Mouse (Mus musculus) kidney, adult 11 months (tissue): ENCODE data around the gene Ptger3.
A peak's percentile ranks its signal among the peaks of the same experiment; 100 is the strongest.

Experiments used
- DNase-seq: peaks from one replicate; pipeline ENCODE4 v3.0.0; 2022

Gene Ptger3

GRCm38 (mm10) chr3:157566725-157567565 is at the start of gene Ptger3:
Ptger3 (plus strand) TSS chr3:157566892.
- peak; percentile 71 for DNase-seq

- no peak for DNase-seq
These were observed 48.7 kb upstream of the Ptger3 start for GRCm38 (mm10) chr3:157517992-157518391.

- DNase-seq = no peak
These were observed 46.3 kb upstream of the Ptger3 start for GRCm38 (mm10) chr3:157520433-157520832.

- DNase-seq = no peak
These were observed 42.9 kb upstream of the Ptger3 start for GRCm38 (mm10) chr3:157523834-157524233.

GRCm38 (mm10) chr3:157531585-157531984 is 35.1 kb upstream of the Ptger3 start:
- no peak for DNase-seq

- DNase-seq = peak; percentile 89
These were observed 32.5 kb upstream of the Ptger3 start, which contains the start of gene Zranb2 for GRCm38 (mm10) chr3:157533964-157534785. Zranb2 (plus strand) TSS chr3:157534160.

- DNase-seq = no peak
These were observed 31.8 kb upstream of the Ptger3 start for GRCm38 (mm10) chr3:157534786-157535415.

GRCm38 (mm10) chr3:157549323-157549722 is 17.4 kb upstream of the Ptger3 start:
- DNase-seq = no peak

GRCm38 (mm10) chr3:157549758-157550600 is 16.7 kb upstream of the Ptger3 start:
- no peak for DNase-seq

GRCm38 (mm10) chr3:157565196-157565595 is 1.5 kb upstream of the Ptger3 start:
- DNase-seq = no peak

- peak; percentile 12 for DNase-seq
These were observed 957 bp downstream of the Ptger3 start for GRCm38 (mm10) chr3:157567566-157568132.

- DNase-seq = no peak
These were observed 5.3 kb downstream of the Ptger3 start for GRCm38 (mm10) chr3:157572011-157572410.

- DNase-seq = peak; percentile 18
These were observed 9.0 kb downstream of the Ptger3 start for GRCm38 (mm10) chr3:157575441-157576342.

- no peak for DNase-seq
These were observed 9.6 kb downstream of the Ptger3 start for GRCm38 (mm10) chr3:157576343-157576722.

- no peak for DNase-seq
These were observed 10.2 kb downstream of the Ptger3 start for GRCm38 (mm10) chr3:157576862-157577261.

GRCm38 (mm10) chr3:157578469-157579170 is 11.9 kb downstream of the Ptger3 start:
- no peak for DNase-seq

GRCm38 (mm10) chr3:157579376-157579775 is 12.7 kb downstream of the Ptger3 start:
- DNase-seq = no peak

GRCm38 (mm10) chr3:157580299-157580698 is 13.6 kb downstream of the Ptger3 start:
- DNase-seq = no peak

- DNase-seq = no peak
These were observed 15.1 kb downstream of the Ptger3 start for GRCm38 (mm10) chr3:157581755-157582154.
